Mouse (Mus musculus) ES-E14 (cell line): ENCODE measurements around the gene Fat4. TPM values are rescaled to one million over a fixed set of nuclear protein-coding genes. Genes with fewer than 3 reads are reported as not detected.

Experiments used
- DNase-seq: peaks from one replicate; pipeline ENCODE4 v3.0.0-alpha.2; 2013; ENCODE audit warnings: low read depth, low spot score
- H3K27ac ChIP-seq: 2 replicates; pipeline ENCODE4 v1.5.1; 2012; ENCODE audit warnings: low read depth, mild to moderate bottlenecking, low read length, moderate library complexity, mixed read lengths; ENCODE audit not compliant: poor library complexity, insufficient read depth, severe bottlenecking
- H3K36me3 ChIP-seq: 2 replicates; pipeline ENCODE4 v1.6.1; 2012; ENCODE audit warnings: mild to moderate bottlenecking, low read length, moderate library complexity, mixed read lengths; ENCODE audit not compliant: control insufficient read depth, poor library complexity, insufficient read depth, severe bottlenecking
- H3K4me1 ChIP-seq, 2 experiments: fragments of 150-350 bp in 1 of 2; sonication (generic) in 1 of 2; 2 replicates each; pipeline ENCODE4 v1.6.1; 2012; ENCODE audit warnings: low read length in 2 of 2, mild to moderate bottlenecking in 1 of 2, mixed read lengths in 1 of 2; ENCODE audit not compliant: control insufficient read depth in 2 of 2, insufficient read depth in 2 of 2, poor library complexity in 1 of 2
- H3K4me3 ChIP-seq, 2 experiments: fragments of 150-350 bp in 1 of 2; sonication (generic) in 1 of 2; 2 replicates each; pipeline ENCODE4 v1.5.1; 2012; ENCODE audit warnings: low read length in 2 of 2, low read depth in 1 of 2, mild to moderate bottlenecking in 1 of 2, mixed read lengths in 1 of 2; ENCODE audit not compliant: insufficient read depth in 1 of 2, poor library complexity in 1 of 2, severe bottlenecking in 1 of 2
- H3K9ac ChIP-seq: 2 replicates; pipeline ENCODE4 v1.6.1; 2012; ENCODE audit warnings: low read depth, mild to moderate bottlenecking, low read length, mixed read lengths; ENCODE audit not compliant: poor library complexity, insufficient read depth, severe bottlenecking
- H3K9me3 ChIP-seq: fragments of 150-350 bp; sonication (generic); 2 replicates; pipeline ENCODE4 v1.6.1; 2012; ENCODE audit warnings: low read depth, mild to moderate bottlenecking, low read length; ENCODE audit not compliant: control insufficient read depth, insufficient read depth
- CHD2 ChIP-seq: IDR thresholded peaks from 2 replicates; pipeline ENCODE4 v1.6.1; 2014; ENCODE audit warnings: mild to moderate bottlenecking, low read depth, low read length, inconsistent platforms
- HCFC1 ChIP-seq: IDR thresholded peaks from 2 replicates; pipeline ENCODE4 v1.6.1; 2012; ENCODE audit warnings: low read length, inconsistent platforms, borderline replicate concordance; ENCODE audit not compliant: insufficient read depth
- MAFK ChIP-seq: IDR thresholded peaks from 2 replicates; pipeline ENCODE4 v1.6.1; 2014; ENCODE audit warnings: mild to moderate bottlenecking, low read depth, low read length, inconsistent platforms; ENCODE audit not compliant: insufficient read depth
- ZC3H11A ChIP-seq: IDR thresholded peaks from 2 replicates; pipeline ENCODE4 v1.6.1; 2012; ENCODE audit warnings: low read depth, mild to moderate bottlenecking, inconsistent platforms, low read length, borderline replicate concordance
- ZNF384 ChIP-seq: IDR thresholded peaks from 2 replicates; pipeline ENCODE4 v1.6.1; 2012; ENCODE audit warnings: low read depth, low read length, inconsistent platforms
- in situ Hi-C, 2 experiments: fragments of 600-800 bp; cut with MboI; formaldehyde crosslinking; loops; one replicate each; pipeline ENCODE4 v1.15.1; 2025; ENCODE audit warnings: low sequenced_read_pairs in 2 of 2, inconsistent platforms in 1 of 2; ENCODE audit not compliant: unreplicated experiment in 2 of 2
- total RNA-seq: library from RNA; depleted of rRNA; stranded (reverse); fragments of 300-350 nt; gene quantifications from 2 replicates; pipeline ENCODE4 v1.2.3, GENCODE M21; 2012

The Fat4 gene
- total RNA-seq, 1 experiment = 0.94 TPM

DNA sequence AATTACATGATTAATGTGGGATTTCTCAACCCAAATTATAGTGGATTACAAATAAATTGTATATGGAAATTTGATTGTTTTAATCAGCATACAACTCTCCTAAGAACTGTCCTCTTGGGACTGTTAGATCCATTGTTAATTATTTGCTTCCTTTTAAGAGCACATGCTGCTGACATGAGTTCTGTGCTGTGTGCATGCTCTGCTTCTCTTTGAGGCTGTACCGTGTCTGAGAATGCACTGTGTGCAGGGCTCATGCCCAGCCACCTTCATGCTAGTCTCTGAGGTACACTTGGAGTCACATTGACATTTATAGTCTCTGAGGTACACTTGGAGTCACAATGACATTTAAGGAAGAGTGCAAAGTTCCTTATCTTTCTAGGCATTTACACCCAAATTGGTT, 58.4 kb downstream of the Fat4 start:
- in situ Hi-C loops = no loop called here
- no peaks in the 10 kb centered on the region for H3K4me1 ChIP-seq
- no peaks in the 10 kb centered on the region for H3K36me3 ChIP-seq
- no peak overlapping the region for H3K27ac ChIP-seq
- DNase-seq = no peak
- H3K9me3 ChIP-seq = no peaks in the 10 kb centered on the region
- TF ChIP-seq ZNF384 = no peak
- H3K4me3 ChIP-seq = no peak overlapping the region
- no peak overlapping the region for H3K9ac ChIP-seq

DNA sequence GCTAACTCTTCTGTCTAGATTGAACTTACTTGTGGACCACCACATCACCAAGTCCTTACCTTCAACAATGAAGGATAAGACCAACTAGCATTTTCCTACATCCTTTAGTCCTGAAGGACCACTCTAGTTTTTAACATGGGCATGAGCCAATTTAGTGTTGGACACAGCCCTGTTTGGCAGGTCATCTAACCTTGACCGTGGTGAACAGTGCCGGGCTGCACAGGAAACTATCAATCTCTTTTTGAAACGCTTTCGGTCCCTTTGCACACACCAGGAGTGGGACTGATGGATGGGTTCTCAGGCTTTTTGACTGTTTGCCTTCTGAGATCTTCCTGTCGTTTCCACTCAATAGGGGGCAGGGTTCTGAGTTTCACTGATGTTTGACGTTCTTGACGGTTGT, 61.0 kb downstream of the Fat4 start:
- no peaks in the 10 kb centered on the region for H3K9me3 ChIP-seq
- no peak overlapping the region for H3K9ac ChIP-seq
- in situ Hi-C loops = no loop called here
- no peak for TF ChIP-seq ZNF384
- no peak for TF ChIP-seq MAFK
- no peak for TF ChIP-seq HCFC1
- H3K4me1 ChIP-seq = no peaks in the 10 kb centered on the region
- no peak for DNase-seq
- no peak overlapping the region for H3K27ac ChIP-seq
- no peak overlapping the region for H3K4me3 ChIP-seq
- no peaks in the 10 kb centered on the region for H3K36me3 ChIP-seq

DNA sequence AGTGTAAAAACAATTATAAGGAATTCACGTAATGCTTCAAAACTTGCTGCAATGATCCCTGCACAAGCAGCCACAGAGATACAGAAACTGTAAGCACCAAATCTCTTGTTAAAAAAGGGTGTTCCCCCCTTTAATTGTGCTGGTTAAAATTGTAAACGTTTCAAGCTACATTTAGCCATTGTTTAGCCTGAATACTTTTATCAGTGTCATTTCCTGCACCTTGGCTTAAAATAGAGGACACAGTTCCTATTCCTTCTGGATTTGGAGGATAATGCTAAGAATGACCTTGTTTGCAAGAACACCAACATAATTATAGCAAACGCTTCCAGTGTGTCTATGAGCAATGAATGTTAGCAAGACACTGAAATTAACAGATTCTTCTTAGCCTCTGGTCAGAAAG, 65.9 kb downstream of the Fat4 start:
- Histone ChIP-seq H3K4me1 (no peaks in the 10 kb centered on the region), H3K27ac (no peak overlapping the region), H3K9ac (no peak overlapping the region), H3K36me3 (no peaks in the 10 kb centered on the region), H3K9me3 (no peaks in the 10 kb centered on the region), H3K4me3 (no peak overlapping the region)
- DNase-seq = no peak
- TF ChIP-seq MAFK (no peak), HCFC1 (no peak), CHD2 (no peak), ZC3H11A (no peak), ZNF384 (no peak)
- in situ Hi-C loops = no loop called here

DNA sequence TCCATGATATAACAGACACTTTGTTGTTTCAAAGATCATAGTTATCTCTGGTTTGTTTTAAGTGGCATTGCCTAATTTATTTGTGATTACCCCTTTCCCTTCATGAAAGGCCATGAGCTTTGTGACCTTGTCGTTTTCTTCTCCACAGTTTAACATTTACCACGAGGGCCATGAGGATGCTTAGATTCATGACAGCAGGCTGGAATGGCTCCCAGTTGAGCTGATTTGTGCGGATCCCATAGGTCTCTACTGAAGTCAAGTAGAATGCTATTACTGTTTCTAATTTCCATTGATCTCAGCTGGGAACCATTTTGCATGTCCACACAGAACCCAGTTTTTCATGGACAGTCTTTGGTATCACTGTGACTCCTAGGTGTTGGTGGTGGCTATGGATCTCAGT, 67.5 kb downstream of the Fat4 start:
- Histone ChIP-seq H3K4me3 (no peak overlapping the region), H3K4me1 (no peaks in the 10 kb centered on the region), H3K27ac (no peak overlapping the region), H3K36me3 (no peaks in the 10 kb centered on the region), H3K9ac (no peak overlapping the region), H3K9me3 (no peaks in the 10 kb centered on the region)
- TF ChIP-seq ZNF384 = no peak
- no peak for DNase-seq
- in situ Hi-C loops = no loop called here

DNA sequence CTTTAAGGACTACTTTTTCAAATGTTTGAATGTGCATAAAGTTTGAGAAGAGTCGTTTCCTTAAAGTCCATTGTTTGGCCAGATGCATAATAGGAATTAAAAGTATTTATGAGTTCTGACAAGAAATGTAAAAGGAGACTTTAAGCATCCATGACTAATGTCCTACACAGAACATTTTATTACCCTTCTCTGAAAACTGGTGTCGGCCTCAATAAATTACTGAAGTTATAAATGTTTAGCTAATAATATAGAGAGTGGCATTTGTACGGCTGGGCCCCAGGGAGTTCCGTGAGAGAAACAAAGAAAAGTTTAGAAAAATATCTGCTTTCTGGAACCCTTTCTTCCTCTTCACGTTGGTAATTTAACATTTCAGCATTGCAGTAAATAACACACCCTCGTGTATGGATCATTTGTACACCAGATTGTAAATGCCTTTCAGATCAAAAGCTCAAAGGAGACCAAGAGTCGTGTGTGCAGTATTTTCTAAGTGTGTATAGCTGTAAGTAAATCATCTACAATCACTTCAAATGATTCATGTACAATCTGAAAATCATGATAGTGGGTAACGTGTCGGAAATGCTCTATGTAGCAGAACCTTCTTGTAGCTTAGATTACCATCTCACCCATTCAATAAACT, 69.4 kb downstream of the Fat4 start:
- Histone ChIP-seq H3K4me1 (no peaks in the 10 kb centered on the region), H3K9ac (no peak overlapping the region), H3K4me3 (no peak overlapping the region), H3K27ac (no peak overlapping the region), H3K36me3 (no peaks in the 10 kb centered on the region), H3K9me3 (no peaks in the 10 kb centered on the region)
- TF ChIP-seq ZNF384 = no peak
- no peak for TF ChIP-seq ZC3H11A
- no peak for TF ChIP-seq MAFK
- TF ChIP-seq HCFC1 = no peak
- no peak for TF ChIP-seq CHD2
- in situ Hi-C loops = no loop called here
- DNase-seq = no peak
